Mouse (Mus musculus) 416B (cell line): ENCODE data around the gene Efnb2.

Experiments
- DNase-seq: peaks from one replicate; pipeline ENCODE4 v3.0.0; 2011; ENCODE audit warnings: low read depth

Gene Efnb2

DNA sequence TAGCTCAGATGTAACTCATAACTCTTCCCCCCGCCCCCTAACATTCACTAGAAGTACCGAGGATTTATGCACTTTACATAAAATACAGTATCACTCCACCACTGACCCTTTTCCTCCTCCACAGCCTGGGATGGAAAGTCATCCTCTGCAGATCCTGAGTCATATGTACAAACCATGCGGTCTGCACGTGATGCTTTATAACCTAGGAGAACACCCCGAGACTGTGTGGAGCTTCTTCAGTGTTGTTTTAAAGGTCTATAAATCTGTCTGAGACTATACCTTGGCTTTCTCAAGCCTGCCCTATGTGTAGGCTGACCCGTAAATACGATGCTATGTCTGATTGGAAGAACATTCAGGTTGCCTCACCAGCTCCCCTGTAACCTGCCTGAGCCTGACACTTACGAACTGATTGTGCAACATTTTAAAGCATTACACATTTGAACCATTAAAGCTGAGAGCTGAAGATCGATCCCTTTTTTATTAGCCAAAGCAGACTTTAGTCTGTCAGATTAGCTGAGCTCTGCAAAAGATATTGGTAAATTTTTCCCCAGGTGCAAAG is 92.7 kb downstream of the Efnb2 start:
- DNase-seq = no peak
